Mouse (Mus musculus) megakaryocyte, embryonic 14.5 days (primary cell): ENCODE measurements at regions not wholly inside any gene's neighbourhood (a gene's known extent, or its start where the extent isn't known, plus 50 kb on each side); places are given as distances from the start of the nearest gene placed in this dataset.

Experiments used
- H3K27me3 ChIP-seq: replicated peaks from 2 replicates; pipeline ENCODE3; 2012; ENCODE audit warnings: inconsistent platforms
- H3K36me3 ChIP-seq: replicated peaks from 2 replicates; pipeline ENCODE3; 2012; ENCODE audit warnings: low read length, inconsistent platforms, mixed read lengths
- H3K4me1 ChIP-seq: 2 replicates; pipeline ENCODE4 v1.6.1; 2012; ENCODE audit warnings: inconsistent platforms
- H3K4me3 ChIP-seq: replicated peaks from 2 replicates; pipeline ENCODE3; 2012; ENCODE audit warnings: moderate library complexity, mild to moderate bottlenecking, inconsistent platforms
- H3K9me3 ChIP-seq: 2 replicates; pipeline ENCODE4 v1.6.1; 2012; ENCODE audit warnings: inconsistent platforms
- FLI1 ChIP-seq: IDR thresholded peaks from 2 replicates; pipeline ENCODE4 v1.6.1; 2012; ENCODE audit warnings: low read length, inconsistent platforms, mixed read lengths
- GATA1 ChIP-seq: IDR thresholded peaks from 3 replicates; pipeline ENCODE4 v1.6.1; 2012; ENCODE audit warnings: mixed read lengths, low read length, inconsistent platforms, borderline replicate concordance

DNA sequence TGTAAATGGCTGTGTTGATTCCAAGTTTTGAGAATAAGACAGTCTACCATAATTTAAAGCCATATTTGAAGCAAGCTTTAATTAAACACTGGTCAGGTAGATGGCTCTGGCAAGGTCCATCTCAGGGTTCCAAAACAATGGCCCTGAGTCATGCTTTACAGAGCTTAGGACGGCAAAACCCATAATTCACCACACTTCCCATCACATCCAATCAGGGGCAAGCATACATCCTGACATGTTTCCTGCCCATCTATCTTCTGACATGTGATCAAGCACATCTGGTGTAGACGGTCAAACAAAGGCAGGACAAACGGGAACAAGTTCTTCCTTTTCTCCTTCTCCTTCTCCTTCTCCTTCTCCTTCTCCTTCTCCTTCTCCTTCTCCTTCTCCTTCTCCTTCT lies 101.5 kb downstream of the Zfp706 start:
- Histone ChIP-seq H3K4me1 (peaks cover 99% of the 10 kb centered on the region), H3K9me3 (no peaks in the 10 kb centered on the region), H3K4me3 (peak overlapping the region; percentile 70), H3K36me3 (peaks cover 3% of the 10 kb centered on the region), H3K27me3 (no peaks in the 10 kb centered on the region)
- TF ChIP-seq GATA1 = peak; percentile 62; the same call in 1 of the 3 replicates
- TF ChIP-seq FLI1 = no peak

GRCm38 (mm10) chr15:36903922-36904321 lies 103.7 kb downstream of the Zfp706 start:
- TF ChIP-seq FLI1 (no peak), GATA1 (no peak)

GRCm38 (mm10) chr15:36903309-36903708 lies 104.3 kb downstream of the Zfp706 start:
- TF ChIP-seq FLI1 (no peak), GATA1 (no peak)
- Histone ChIP-seq H3K36me3 (peaks cover 3% of the 10 kb centered on the region), H3K9me3 (no peaks in the 10 kb centered on the region), H3K4me1 (peaks cover 100% of the 10 kb centered on the region), H3K27me3 (no peaks in the 10 kb centered on the region), H3K4me3 (no peak overlapping the region)

More at GRCm38 (mm10) chr15:36903922-36904321, 103.7 kb downstream of the Zfp706 start:
- peaks cover 99% of the 10 kb centered on the region for H3K4me1 ChIP-seq
- no peaks in the 10 kb centered on the region for H3K27me3 ChIP-seq
- H3K4me3 ChIP-seq = no peak overlapping the region
- H3K36me3 ChIP-seq = peaks cover 3% of the 10 kb centered on the region
- H3K9me3 ChIP-seq = no peaks in the 10 kb centered on the region

- peaks cover 3% of the 10 kb centered on the region for H3K36me3 ChIP-seq
- H3K4me3 ChIP-seq = peak overlapping the region; percentile 77
- TF ChIP-seq GATA1 (no peak), FLI1 (no peak)
- no peaks in the 10 kb centered on the region for H3K9me3 ChIP-seq
- H3K4me1 ChIP-seq = peaks cover 96% of the 10 kb centered on the region
- H3K27me3 ChIP-seq = peaks cover 3% of the 10 kb centered on the region
These were observed 105.7 kb downstream of the Zfp706 start for GRCm38 (mm10) chr15:36901830-36902285.

GRCm38 (mm10) chr15:36901350-36901749 lies 106.2 kb downstream of the Zfp706 start:
- H3K4me1 ChIP-seq = peaks cover 96% of the 10 kb centered on the region
- H3K9me3 ChIP-seq = no peaks in the 10 kb centered on the region
- no peak for TF ChIP-seq FLI1
- no peak for TF ChIP-seq GATA1

DNA sequence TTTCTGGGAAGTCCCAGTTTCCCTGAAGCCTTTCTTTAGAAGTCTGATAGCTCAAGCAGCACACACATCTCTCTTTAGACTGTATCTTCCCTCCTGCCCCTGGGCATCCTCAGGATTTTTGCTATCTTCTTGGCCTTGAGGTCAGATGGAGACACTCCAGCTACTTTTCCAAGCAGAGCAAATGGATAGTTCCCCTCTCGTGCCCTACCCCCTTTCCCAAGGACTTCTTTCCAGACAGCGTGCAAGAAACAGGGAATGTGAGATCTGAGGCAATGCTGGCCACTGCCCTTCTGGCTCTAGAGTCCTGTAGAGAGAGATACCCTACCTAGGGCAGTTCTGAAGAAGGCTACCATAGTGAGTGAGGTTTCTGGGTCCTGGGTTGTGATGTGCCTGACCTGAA lies 106.6 kb downstream of the Zfp706 start:
- Histone ChIP-seq H3K27me3 (peaks cover 9% of the 10 kb centered on the region), H3K4me1 (peaks cover 95% of the 10 kb centered on the region), H3K36me3 (peaks cover 3% of the 10 kb centered on the region), H3K9me3 (no peaks in the 10 kb centered on the region), H3K4me3 (no peak overlapping the region)
- no peak for TF ChIP-seq FLI1
- TF ChIP-seq GATA1 = no peak

More at GRCm38 (mm10) chr15:36901350-36901749, 106.2 kb downstream of the Zfp706 start:
- peak overlapping the region; percentile 77 for H3K4me3 ChIP-seq
- H3K27me3 ChIP-seq = peaks cover 6% of the 10 kb centered on the region
- peaks cover 3% of the 10 kb centered on the region for H3K36me3 ChIP-seq

- Histone ChIP-seq H3K4me1 (peaks cover 94% of the 10 kb centered on the region), H3K9me3 (no peaks in the 10 kb centered on the region), H3K36me3 (peaks cover 3% of the 10 kb centered on the region), H3K4me3 (no peak overlapping the region), H3K27me3 (peaks cover 14% of the 10 kb centered on the region)
- no peak for TF ChIP-seq FLI1
- TF ChIP-seq GATA1 = no peak
These were observed 107.7 kb downstream of the Zfp706 start for GRCm38 (mm10) chr15:36899882-36900281.

GRCm38 (mm10) chr15:36898857-36899523 lies 108.6 kb downstream of the Zfp706 start:
- Histone ChIP-seq H3K4me3 (no peak overlapping the region), H3K27me3 (peaks cover 16% of the 10 kb centered on the region), H3K4me1 (peaks cover 86% of the 10 kb centered on the region), H3K9me3 (no peaks in the 10 kb centered on the region), H3K36me3 (no peaks in the 10 kb centered on the region)
- no peak for TF ChIP-seq FLI1

DNA sequence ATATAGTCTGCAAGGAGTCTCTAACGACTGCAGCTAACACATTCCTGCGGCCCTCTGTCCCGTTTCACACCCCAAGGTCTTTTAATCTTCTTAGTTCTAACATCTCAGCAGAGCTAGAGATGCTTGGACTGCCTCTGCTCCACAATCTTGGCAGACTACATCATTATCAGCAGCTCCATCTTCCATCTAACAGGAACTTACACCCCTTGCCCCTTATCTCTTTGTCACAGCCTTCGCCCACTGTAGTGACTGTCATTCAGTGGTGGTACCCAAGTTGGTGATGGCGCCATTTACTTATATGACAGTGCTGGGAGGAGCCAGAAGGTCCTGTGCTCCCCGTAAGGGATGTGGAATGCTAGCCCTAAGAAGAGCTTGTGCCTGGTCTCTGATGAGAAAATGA lies 109.2 kb downstream of the Zfp706 start:
- peaks cover 18% of the 10 kb centered on the region for H3K27me3 ChIP-seq
- TF ChIP-seq GATA1 (no peak), FLI1 (no peak)
- H3K4me1 ChIP-seq = peaks cover 83% of the 10 kb centered on the region
- H3K4me3 ChIP-seq = no peak overlapping the region
- no peaks in the 10 kb centered on the region for H3K36me3 ChIP-seq
- H3K9me3 ChIP-seq = no peaks in the 10 kb centered on the region

DNA sequence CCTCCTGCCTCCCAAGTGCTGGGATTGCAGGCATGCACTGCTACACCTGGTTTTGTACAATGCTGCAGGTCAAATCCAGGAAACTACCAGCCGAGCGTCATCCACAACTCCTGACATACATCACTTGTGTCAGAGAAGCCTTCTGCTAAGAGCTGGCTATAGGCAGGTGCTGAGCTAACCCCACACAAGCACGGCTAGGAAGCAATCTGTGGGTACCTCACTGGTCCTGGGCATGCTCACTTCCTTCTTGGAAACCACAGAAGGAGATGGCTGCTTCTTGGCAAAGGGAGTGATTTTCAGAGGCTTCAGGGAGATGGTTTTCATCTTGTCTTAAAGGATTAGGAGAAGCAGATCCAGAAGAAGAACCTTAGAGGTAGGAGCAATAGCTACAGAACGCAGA lies 111.3 kb downstream of the Zfp706 start:
- H3K9me3 ChIP-seq = no peaks in the 10 kb centered on the region
- TF ChIP-seq FLI1 (no peak), GATA1 (no peak)
- peaks cover 79% of the 10 kb centered on the region for H3K4me1 ChIP-seq
- no peaks in the 10 kb centered on the region for H3K36me3 ChIP-seq
- no peak overlapping the region for H3K4me3 ChIP-seq
- peaks cover 20% of the 10 kb centered on the region for H3K27me3 ChIP-seq

- peaks cover 79% of the 10 kb centered on the region for H3K4me1 ChIP-seq
- no peaks in the 10 kb centered on the region for H3K9me3 ChIP-seq
- TF ChIP-seq FLI1 = no peak
- no peak for TF ChIP-seq GATA1
- H3K27me3 ChIP-seq = peaks cover 20% of the 10 kb centered on the region
- no peak overlapping the region for H3K4me3 ChIP-seq
- no peaks in the 10 kb centered on the region for H3K36me3 ChIP-seq
These were observed 112.5 kb downstream of the Zfp706 start for GRCm38 (mm10) chr15:36895031-36895430.
